Mouse (Mus musculus) adrenal gland, adult 18-20 months (tissue): ENCODE measurements around the gene Shank1. TPM values are rescaled to one million over a fixed set of nuclear protein-coding genes. Genes with fewer than 3 reads are reported as not detected.

Source experiments
- total RNA-seq, 2 experiments: library from RNA; stranded (reverse); gene quantifications; 1 replicate in 1 of 2; 2 replicates in 1 of 2; pipeline ENCODE4 v1.2.3; 2021

Shank1 gene
- total RNA-seq, 2 experiments from 2014 or later = 7.7 to 10.0 TPM

Other genes with a start within 250 kb of the Shank1 start
- not detected for gene Klk1b21, start 207.9 kb upstream of the Shank1 start, total RNA-seq
- not detected for gene Klk1b22, start 197.6 kb upstream of the Shank1 start, total RNA-seq
- gene Klk1b16, start 173.5 kb upstream of the Shank1 start, total RNA-seq = not detected
- not detected for gene Klk1b24, start 122.0 kb upstream of the Shank1 start, total RNA-seq
- gene Klk1b3, start 112.1 kb upstream of the Shank1 start, total RNA-seq = not detected
- gene Klk1b4, start 102.8 kb upstream of the Shank1 start, total RNA-seq = not detected
- gene Klk1b5, start 94.3 kb upstream of the Shank1 start, total RNA-seq = not detected
- under 1 TPM in 1 of 2 experiments, not detected in 1; 0.32 TPM for gene Klk1, start 84.9 kb upstream of the Shank1 start, total RNA-seq
- gene Gm36864, start 74.1 kb upstream of the Shank1 start, total RNA-seq = not detected
- gene 1700028J19Rik, start 63.6 kb upstream of the Shank1 start, total RNA-seq = 1 to 10 TPM in 1 of 2 experiments, under 1 TPM in 1; 0.70 to 1.2 TPM
- 100 to 1,000 TPM in 1 of 2 experiments, 10 to 100 TPM in 1; 65.0 to 100 TPM for gene 2410002F23Rik, start 63.5 kb upstream of the Shank1 start, total RNA-seq
- not detected for gene Acp4, start 52.9 kb upstream of the Shank1 start, total RNA-seq
- not detected for gene Gm15517, start 48.8 kb upstream of the Shank1 start, total RNA-seq
- 1 to 10 TPM; 3.8 to 4.4 TPM for gene Clec11a, start 3.4 kb upstream of the Shank1 start, total RNA-seq
- 1 to 10 TPM; 4.7 to 6.9 TPM for gene Syt3, start 73.8 kb downstream of the Shank1 start, total RNA-seq
- 1 to 10 TPM in 1 of 2 experiments, under 1 TPM in 1; 0.86 to 1.0 TPM for gene 1700008O03Rik, start 75.6 kb downstream of the Shank1 start, total RNA-seq
- gene Lrrc4b, start 118.8 kb downstream of the Shank1 start, total RNA-seq = 1 to 10 TPM; 5.0 to 7.3 TPM
- not detected for gene Aspdh, start 155.1 kb downstream of the Shank1 start, total RNA-seq
- 10 to 100 TPM; 40.0 to 42.6 TPM for gene Josd2, start 157.7 kb downstream of the Shank1 start, total RNA-seq
- 100 to 1,000 TPM in 1 of 2 experiments, 10 to 100 TPM in 1; 95.4 to 101 TPM for gene Emc10, start 186.3 kb downstream of the Shank1 start, total RNA-seq
- gene Fam71e1, start 186.3 kb downstream of the Shank1 start, total RNA-seq = 1 to 10 TPM; 5.6 to 8.9 TPM
- gene Mybpc2, start 214.4 kb downstream of the Shank1 start, total RNA-seq = under 1 TPM in 1 of 2 experiments, not detected in 1; 0.93 TPM
- gene Spib, start 221.8 kb downstream of the Shank1 start, total RNA-seq = under 1 TPM; 0.19 to 0.43 TPM
- gene Pold1, start 238.6 kb downstream of the Shank1 start, total RNA-seq = 1 to 10 TPM; 8.3 to 9.4 TPM
- gene Nr1h2, start 243.7 kb downstream of the Shank1 start, total RNA-seq = 100 to 1,000 TPM; 108 to 128 TPM